Mouse (Mus musculus) heart, adult 11 months (tissue): Measurements from ENCODE around the gene Ggn.
A peak's percentile ranks its signal among the peaks of the same experiment; 100 is the strongest.

Experiments
- DNase-seq: peaks from one replicate; pipeline ENCODE4 v3.0.0; 2022

Gene Ggn

GRCm38 (mm10) chr7:29212775-29213560, 43.0 kb downstream of the Ggn start:
- peak; percentile 91 for DNase-seq

- DNase-seq, result no peak
Observed at GRCm38 (mm10) chr7:29213675-29214082, 43.7 kb downstream of the Ggn start, which contains the start of gene Catsperg1. Catsperg1 (minus strand) TSS chr7:29214035.

- no peak for DNase-seq
Observed at GRCm38 (mm10) chr7:29214236-29214635, 44.2 kb downstream of the Ggn start.

GRCm38 (mm10) chr7:29214846-29215245, 44.8 kb downstream of the Ggn start:
- no peak for DNase-seq
